Mouse (Mus musculus) stomach, postnatal 0 days (tissue): ENCODE data around the gene Senp3. TPM values are rescaled to one million over a fixed set of nuclear protein-coding genes. Genes with fewer than 3 reads are reported as not detected.

Source experiments
- ATAC-seq: fragments of 200-750 bp; cut with Nextera tagmentation; 2 replicates; pipeline ENCODE4 v1.8.0; 2017; ENCODE audit not compliant: low FRiP score, low TSS enrichment
- DNase-seq: peaks from one replicate; pipeline ENCODE4 v3.0.0-alpha.2; 2016; ENCODE audit warnings: low spot score
- H3K27ac ChIP-seq: fragments of 300-500 bp; sonication (generic); replicated peaks from 2 replicates; pipeline ENCODE4 v1.5.1; 2014; ENCODE audit warnings: mild to moderate bottlenecking, control low read depth
- H3K27me3 ChIP-seq: fragments of 300-500 bp; sonication (generic); 2 replicates; pipeline ENCODE4 v1.6.1; 2014; ENCODE audit warnings: low read length; ENCODE audit not compliant: control insufficient read depth, insufficient read depth
- H3K36me3 ChIP-seq: fragments of 300-500 bp; sonication (generic); 2 replicates; pipeline ENCODE4 v1.6.1; 2014; ENCODE audit warnings: low read length, mixed read lengths; ENCODE audit not compliant: control insufficient read depth, insufficient read depth
- H3K4me1 ChIP-seq: fragments of 300-500 bp; sonication (generic); replicated peaks from 2 replicates; pipeline ENCODE4 v1.6.1; 2014; ENCODE audit warnings: antibody characterized with exemption; ENCODE audit not compliant: control insufficient read depth, insufficient read depth
- H3K4me2 ChIP-seq: fragments of 300-500 bp; sonication (generic); replicated peaks from 2 replicates; pipeline ENCODE4 v1.6.1; 2014; ENCODE audit warnings: low read depth, mild to moderate bottlenecking, control low read depth, moderate library complexity
- H3K4me3 ChIP-seq: fragments of 300-500 bp; sonication (generic); 2 replicates; pipeline ENCODE4 v1.5.1; 2014; ENCODE audit warnings: low read depth, low read length, control low read depth
- H3K9ac ChIP-seq: fragments of 300-500 bp; sonication (generic); 2 replicates; pipeline ENCODE4 v1.6.1; 2014; ENCODE audit warnings: mild to moderate bottlenecking, low read length, control low read depth, mixed read lengths
- H3K9me3 ChIP-seq: fragments of 300-500 bp; sonication (generic); 2 replicates; pipeline ENCODE4 v1.6.1; 2016; ENCODE audit warnings: low read length; ENCODE audit not compliant: control insufficient read depth
- CTCF ChIP-seq: IDR thresholded peaks from 2 replicates; pipeline ENCODE4 v1.5.1; 2016; ENCODE audit warnings: antibody characterized with exemption, low read depth, mild to moderate bottlenecking, moderate library complexity
- EP300 ChIP-seq: optimal IDR thresholded peaks from 2 replicates; pipeline ENCODE3; 2016; ENCODE audit warnings: antibody characterized with exemption
- WGBS: fragments of 180-500 bp; shearing (Covaris S2); extraction: QIAGEN DNeasy Blood & Tissue Kit; methylation state at CpG from one replicate; pipeline ENCODE4 v1.1.7; 2014; 5-methylcytosine and 5-hydroxymethylcytosine counted together
- polyA plus RNA-seq: library from polyadenylated mRNA; unstranded; fragments of >200 nt; fragmentation: Nextera tagmentation; extraction: Ambion mirVana; gene quantifications from 2 replicates; pipeline ENCODE4 v1.2.1, GENCODE M21; 2015

The Senp3 gene
- polyA plus RNA-seq, 1 experiment from 2014 or later: 30.5 TPM

DNA sequence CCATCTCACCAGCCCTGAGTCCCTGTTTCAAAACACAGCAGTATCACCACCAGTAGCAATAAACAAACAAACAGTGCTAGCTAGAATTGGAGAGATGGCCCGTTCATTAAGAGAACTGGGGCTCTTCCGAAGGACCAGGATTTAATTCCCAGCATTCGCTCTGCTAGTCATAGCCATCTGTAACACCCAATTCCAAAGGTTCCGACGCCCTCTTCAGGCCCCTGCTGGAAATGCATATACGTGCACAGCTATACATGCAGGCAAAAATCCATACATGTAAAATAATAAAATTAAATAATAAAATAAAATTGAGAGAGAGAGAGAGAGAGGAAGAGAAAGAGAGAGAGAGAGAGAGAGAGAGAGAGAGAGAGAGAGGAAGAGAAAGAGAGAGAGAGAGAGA is 37.5 kb upstream of the Senp3 start:
- Histone ChIP-seq H3K36me3 (no peaks in the 10 kb centered on the region), H3K4me2 (no peak overlapping the region), H3K4me1 (no peaks in the 10 kb centered on the region), H3K9me3 (no peaks in the 10 kb centered on the region), H3K27me3 (no peaks in the 10 kb centered on the region), H3K4me3 (no peak overlapping the region), H3K27ac (no peak overlapping the region), H3K9ac (no peak overlapping the region)
- WGBS: 72% methylated on average over 6 of the region's 6 CpGs
- no peak for ATAC-seq
- DNase-seq: no peak
- TF ChIP-seq CTCF: peak; percentile 29
- TF ChIP-seq EP300: no peak

DNA sequence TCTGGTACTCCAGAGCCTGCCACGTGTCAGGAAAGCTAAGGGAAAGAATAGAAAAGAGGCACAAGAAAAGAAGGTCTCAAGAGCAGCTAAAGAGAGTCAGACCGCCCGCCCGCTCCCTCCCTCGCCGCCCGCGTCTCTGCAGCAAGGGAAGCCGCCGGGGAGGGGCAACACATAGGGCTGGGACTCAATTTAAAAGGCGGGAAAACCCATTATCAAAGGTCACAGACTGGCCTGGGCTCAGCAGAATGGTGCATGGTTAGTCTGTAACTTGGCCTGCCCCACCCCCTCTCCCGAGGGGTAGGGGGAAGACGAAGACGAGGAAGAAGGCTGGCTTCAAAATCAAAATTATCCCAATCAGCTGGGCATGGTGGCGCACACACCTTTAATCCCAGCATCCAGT is 36.8 kb upstream of the Senp3 start:
- TF ChIP-seq EP300 (no peak), CTCF (no peak)
- H3K9me3 ChIP-seq: no peaks in the 10 kb centered on the region
- no peak overlapping the region for H3K4me3 ChIP-seq
- H3K4me2 ChIP-seq: no peak overlapping the region
- H3K9ac ChIP-seq: no peak overlapping the region
- H3K27ac ChIP-seq: no peak overlapping the region
- H3K36me3 ChIP-seq: no peaks in the 10 kb centered on the region
- WGBS: 35% methylated on average over 15 of the region's 15 CpGs
- H3K4me1 ChIP-seq: no peaks in the 10 kb centered on the region
- DNase-seq (peak; percentile 27), ATAC-seq (no peak)
- H3K27me3 ChIP-seq: no peaks in the 10 kb centered on the region

DNA sequence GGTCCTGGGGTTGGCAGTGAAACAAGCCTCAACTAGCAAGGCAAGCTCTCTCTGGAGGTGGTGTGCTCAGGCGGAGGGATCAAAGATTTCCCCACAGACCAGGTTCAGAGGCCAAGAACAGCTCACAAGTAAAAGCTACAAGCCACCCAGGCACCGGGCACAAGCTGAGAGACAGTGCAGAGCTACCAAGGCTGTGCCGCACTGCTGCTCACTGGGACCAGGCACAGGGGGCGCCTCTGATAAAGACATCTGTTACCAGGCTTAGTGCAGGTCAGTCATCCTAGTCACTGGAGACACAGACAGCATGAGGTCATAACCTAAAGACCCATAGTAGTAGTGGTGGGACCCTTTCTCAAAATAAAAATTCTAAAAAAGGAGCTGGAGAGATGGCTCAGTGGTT is 35.1 kb upstream of the Senp3 start:
- Histone ChIP-seq H3K4me3 (no peak overlapping the region), H3K4me2 (no peak overlapping the region), H3K4me1 (no peaks in the 10 kb centered on the region), H3K27ac (no peak overlapping the region), H3K36me3 (no peaks in the 10 kb centered on the region), H3K9ac (no peak overlapping the region), H3K9me3 (no peaks in the 10 kb centered on the region), H3K27me3 (no peaks in the 10 kb centered on the region)
- TF ChIP-seq EP300 (no peak), CTCF (no peak)
- ATAC-seq (no peak), DNase-seq (no peak)
- 72% methylated on average over 4 of the region's 4 CpGs for WGBS

DNA sequence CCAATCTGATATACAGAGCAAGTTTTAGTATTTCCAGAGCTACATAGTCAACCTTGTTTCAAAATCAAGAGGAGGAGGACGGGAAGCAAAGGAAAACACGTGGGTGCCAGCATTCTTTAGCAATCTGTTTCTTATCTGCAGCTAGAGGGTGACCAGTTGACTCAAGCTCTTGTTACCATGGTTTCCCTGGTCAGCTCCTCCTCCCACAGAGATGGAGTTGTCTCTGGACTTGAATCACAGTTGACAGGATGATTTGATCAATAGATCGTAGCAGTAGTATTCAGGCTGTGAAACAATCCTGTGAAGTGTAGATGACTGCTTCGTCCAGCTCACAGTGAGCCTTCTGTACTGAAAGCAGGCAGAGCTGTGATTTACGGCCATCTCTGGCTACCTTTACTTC is 34.0 kb upstream of the Senp3 start:
- H3K4me3 ChIP-seq: no peak overlapping the region
- no peaks in the 10 kb centered on the region for H3K36me3 ChIP-seq
- 16% methylated on average over 5 of the region's 5 CpGs for WGBS
- peak; percentile 38 for DNase-seq
- TF ChIP-seq CTCF: no peak
- no peak for TF ChIP-seq EP300
- no peaks in the 10 kb centered on the region for H3K4me1 ChIP-seq
- no peak overlapping the region for H3K9ac ChIP-seq
- H3K4me2 ChIP-seq: no peak overlapping the region
- ATAC-seq: peak; percentile 40; the same call in 1 of the 2 replicates
- H3K27me3 ChIP-seq: no peaks in the 10 kb centered on the region
- no peak overlapping the region for H3K27ac ChIP-seq
- H3K9me3 ChIP-seq: no peaks in the 10 kb centered on the region

DNA sequence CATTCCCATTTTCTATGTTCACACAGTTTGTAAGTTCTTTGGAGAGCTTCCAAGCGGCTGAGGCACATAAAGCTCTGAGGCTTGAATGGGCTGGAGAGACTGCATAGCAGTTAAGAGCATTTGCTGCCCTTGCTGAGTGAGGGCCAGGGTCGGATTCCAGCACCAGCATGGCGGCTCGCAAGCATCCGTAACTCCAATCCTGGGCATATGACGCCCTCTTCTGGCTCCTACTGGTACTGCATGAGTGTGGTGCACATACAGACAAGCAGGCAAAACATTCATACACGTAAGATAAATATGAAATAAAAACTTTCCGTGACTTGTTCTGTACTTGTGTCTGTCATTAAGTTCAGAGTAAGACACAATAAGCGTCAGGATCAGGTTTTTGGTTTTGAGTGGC is 33.6 kb upstream of the Senp3 start:
- Histone ChIP-seq H3K4me1 (no peaks in the 10 kb centered on the region), H3K9me3 (no peaks in the 10 kb centered on the region), H3K4me2 (no peak overlapping the region), H3K9ac (no peak overlapping the region), H3K36me3 (no peaks in the 10 kb centered on the region), H3K4me3 (no peak overlapping the region), H3K27ac (no peak overlapping the region), H3K27me3 (no peaks in the 10 kb centered on the region)
- no peak for ATAC-seq
- TF ChIP-seq EP300: no peak
- TF ChIP-seq CTCF: peak; percentile 75
- WGBS: 55% methylated on average over 9 of the region's 9 CpGs
- peak; percentile 47 for DNase-seq

DNA sequence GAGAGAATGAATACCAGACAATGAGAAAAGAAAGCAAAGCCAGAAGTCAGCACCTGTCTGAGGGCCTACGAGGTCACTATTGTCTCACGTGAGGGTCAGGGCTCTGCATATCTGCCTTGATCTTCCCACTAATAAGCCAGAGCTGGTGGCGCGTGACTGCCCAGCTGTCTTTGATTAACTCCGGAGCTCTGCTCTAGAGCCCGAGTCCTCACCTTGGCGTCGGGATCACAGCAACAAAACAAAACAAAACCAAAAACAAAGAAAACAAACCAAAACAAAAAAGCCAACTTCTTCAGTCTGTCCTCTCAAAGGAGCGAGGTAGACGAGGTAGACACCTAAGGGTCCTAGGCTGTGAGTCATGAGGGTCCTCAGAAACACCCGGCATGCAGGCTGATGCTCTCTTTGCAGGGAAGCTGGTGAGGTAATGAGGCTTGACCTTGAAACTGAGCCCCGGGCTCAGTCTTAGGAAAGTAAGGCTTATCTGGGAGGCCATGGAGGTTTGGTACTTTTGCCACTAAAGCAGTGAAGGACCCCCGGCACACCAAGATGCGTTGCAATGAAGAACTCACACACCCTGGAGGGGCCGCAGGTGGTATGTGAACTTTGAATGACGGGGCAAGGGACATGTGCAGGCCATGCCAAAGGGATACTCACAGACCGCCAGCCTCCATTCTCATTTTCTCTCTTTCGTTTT is 32.9 kb upstream of the Senp3 start:
- 77% methylated on average over 18 of the region's 18 CpGs for WGBS
- H3K4me3 ChIP-seq: no peak overlapping the region
- no peaks in the 10 kb centered on the region for H3K36me3 ChIP-seq
- TF ChIP-seq EP300: no peak
- TF ChIP-seq CTCF: no peak
- H3K9ac ChIP-seq: no peak overlapping the region
- H3K4me1 ChIP-seq: no peaks in the 10 kb centered on the region
- H3K9me3 ChIP-seq: no peaks in the 10 kb centered on the region
- no peak overlapping the region for H3K27ac ChIP-seq
- no peaks in the 10 kb centered on the region for H3K27me3 ChIP-seq
- H3K4me2 ChIP-seq: no peak overlapping the region
- DNase-seq (no peak), ATAC-seq (no peak)
